Mouse (Mus musculus): Measurements from ENCODE around the gene Stx11.

DNA sequence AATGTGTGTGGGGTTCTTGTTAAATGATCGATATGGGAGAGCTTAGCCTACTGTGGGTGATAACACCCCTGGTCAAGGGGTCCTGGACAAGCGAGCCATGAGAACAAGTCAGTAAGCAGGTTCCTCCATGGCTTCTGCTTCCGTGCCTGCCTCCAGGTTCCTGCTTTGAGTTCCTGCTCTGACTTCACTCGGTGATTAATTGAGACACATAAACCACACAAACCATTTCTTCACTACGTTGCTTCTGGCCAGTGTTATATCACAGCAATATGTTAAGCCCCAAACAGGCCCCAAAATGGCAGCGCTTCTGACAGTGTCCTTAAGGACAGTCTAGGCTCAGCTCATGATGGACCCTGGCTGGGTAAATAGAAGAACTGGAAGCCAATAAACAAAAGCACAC lies 35.9 kb downstream of the Stx11 start:
- TF ChIP-seq E2F4 (IDR thresholded peaks at IDR 0.05; ENCODE audit: insufficient read depth) (no peak), POLR2A (IDR thresholded peaks at IDR 0.05; ENCODE audit: insufficient read length, low read depth) (no peak), MAX (IDR thresholded peaks at IDR 0.05; ENCODE audit: low read depth) (no peak), CEBPB (IDR thresholded peaks at IDR 0.05; ENCODE audit: insufficient read depth, poor library complexity, severe bottlenecking) (no peak), USF1 (IDR thresholded peaks at IDR 0.05; ENCODE audit: low read depth) (no peak), TCF12 (IDR thresholded peaks at IDR 0.05; ENCODE audit: insufficient read depth, poor library complexity, severe bottlenecking) (no peak), POLR2AphosphoS2 (IDR thresholded peaks at IDR 0.05; ENCODE audit: insufficient read length, low read depth) (no peak), SRF (IDR thresholded peaks at IDR 0.05; ENCODE audit: control insufficient read depth, insufficient read length, low read depth) (no peak), MYOD1 (IDR thresholded peaks at IDR 0.05; ENCODE audit: control insufficient read depth in 1 of 3, insufficient read length in 2 of 3, low read depth in 2 of 3) (no peak), MYOG (IDR thresholded peaks at IDR 0.05; ENCODE audit: control insufficient read depth in 1 of 3, insufficient read depth in 1 of 3, insufficient read length in 2 of 3, low read depth in 2 of 3) (no peak), TCF3 (IDR thresholded peaks at IDR 0.05; ENCODE audit: insufficient read length, low read depth) (no peak), REST (IDR thresholded peaks at IDR 0.05; ENCODE audit: insufficient read depth, insufficient read length) (no peak)

Data from myocyte (in vitro differentiated cells).